Mouse (Mus musculus) midbrain, embryonic 16.5 days (tissue): Measurements from ENCODE around the gene Ccdc125. TPM values are rescaled to one million over a fixed set of nuclear protein-coding genes. Genes with fewer than 3 reads are reported as not detected.
A peak's percentile ranks its signal among the peaks of the same experiment; 100 is the strongest.
"Not testable (repeated sequence)": the region's sequence is repeated elsewhere in the genome, so short reads cannot be mapped to it uniquely, and the experiment has no call there.

Source experiments
- ATAC-seq: fragments of 200-750 bp; cut with Nextera tagmentation; 2 replicates; pipeline ENCODE4 v1.8.0; 2017; ENCODE audit warnings: moderate TSS enrichment
- H3K27ac ChIP-seq: fragments of 300-500 bp; sonication (generic); 2 replicates; pipeline ENCODE4 v1.5.1; 2014; ENCODE audit warnings: mild to moderate bottlenecking, low read length, mixed read lengths
- H3K27me3 ChIP-seq: fragments of 300-500 bp; sonication (generic); 2 replicates; pipeline ENCODE4 v1.6.1; 2014; ENCODE audit warnings: low read depth, low read length, mixed read lengths; ENCODE audit not compliant: control insufficient read depth, insufficient read depth
- H3K36me3 ChIP-seq: fragments of 300-500 bp; sonication (generic); 2 replicates; pipeline ENCODE4 v1.6.1; 2014; ENCODE audit warnings: mild to moderate bottlenecking, low read length, moderate library complexity, mixed read lengths; ENCODE audit not compliant: control insufficient read depth, insufficient read depth
- H3K4me1 ChIP-seq: fragments of 300-500 bp; sonication (generic); 2 replicates; pipeline ENCODE4 v1.6.1; 2014; ENCODE audit warnings: mild to moderate bottlenecking, low read length, mixed read lengths; ENCODE audit not compliant: control insufficient read depth, insufficient read depth
- H3K4me2 ChIP-seq: fragments of 300-500 bp; sonication (generic); 2 replicates; pipeline ENCODE4 v1.6.1; 2014; ENCODE audit warnings: mild to moderate bottlenecking, low read length, mixed read lengths
- H3K4me3 ChIP-seq: fragments of 300-500 bp; sonication (generic); 2 replicates; pipeline ENCODE4 v1.5.1; 2014; ENCODE audit warnings: low read depth, mild to moderate bottlenecking, low read length, moderate library complexity, mixed read lengths
- H3K9ac ChIP-seq: fragments of 300-500 bp; sonication (generic); 2 replicates; pipeline ENCODE4 v1.6.1; 2014; ENCODE audit warnings: low read depth, low read length, mixed read lengths
- H3K9me3 ChIP-seq: fragments of 300-500 bp; sonication (generic); replicated peaks from 2 replicates; pipeline ENCODE4 v1.6.1; 2014; ENCODE audit warnings: mild to moderate bottlenecking, low read length, mixed read lengths; ENCODE audit not compliant: control insufficient read depth, poor library complexity, severe bottlenecking
- WGBS: fragments of 180-500 bp; shearing (Covaris S2); extraction: QIAGEN DNeasy Blood & Tissue Kit; methylation state at CpG from one replicate; pipeline ENCODE4 v1.1.7; 2014; 5-methylcytosine and 5-hydroxymethylcytosine counted together
- polyA plus RNA-seq: library from polyadenylated mRNA; unstranded; fragments of >200 nt; fragmentation: Nextera tagmentation; extraction: Ambion mirVana; gene quantifications from 2 replicates; pipeline ENCODE4 v1.2.1, GENCODE M21; 2015

Ccdc125 gene
- polyA plus RNA-seq, 1 experiment from 2014 or later = 1.6 TPM

DNA sequence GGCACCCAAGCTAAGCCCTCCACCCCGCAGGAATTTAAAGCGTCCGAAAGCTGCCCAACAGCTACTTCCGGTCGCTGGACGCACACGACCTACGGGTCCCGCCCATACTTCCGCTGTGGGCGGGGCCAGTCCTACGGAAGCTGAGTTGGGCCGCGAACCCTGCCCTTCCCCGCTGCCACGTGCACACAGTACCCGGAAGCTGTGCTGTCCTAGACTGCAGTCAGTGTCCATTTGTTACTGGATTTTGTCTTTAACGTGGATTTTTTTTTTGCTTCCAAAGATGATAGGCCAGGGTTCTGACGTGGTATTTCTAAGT lies 61.3 kb downstream of the Ccdc125 start, which contains the start of gene Cdk7:
Gene Cdk7 (minus strand): TSS at position 79 of the 316 bp plus-strand sequence.
- Histone ChIP-seq H3K4me1 (peaks cover 9% of the 10 kb centered on the region), H3K27ac (peak within 1 kb of the TSS; percentile 88), H3K9ac (peak within 1 kb of the TSS; percentile 86), H3K27me3 (no peaks in the 10 kb centered on the region), H3K4me3 (peak within 1 kb of the TSS; percentile 89), H3K9me3 (no peaks in the 10 kb centered on the region), H3K36me3 (no peaks in the 10 kb centered on the region), H3K4me2 (peak within 1 kb of the TSS; percentile 96)
- 0% methylated on average over 19 of the region's 19 CpGs for WGBS
- ATAC-seq = peak; percentile 100

DNA sequence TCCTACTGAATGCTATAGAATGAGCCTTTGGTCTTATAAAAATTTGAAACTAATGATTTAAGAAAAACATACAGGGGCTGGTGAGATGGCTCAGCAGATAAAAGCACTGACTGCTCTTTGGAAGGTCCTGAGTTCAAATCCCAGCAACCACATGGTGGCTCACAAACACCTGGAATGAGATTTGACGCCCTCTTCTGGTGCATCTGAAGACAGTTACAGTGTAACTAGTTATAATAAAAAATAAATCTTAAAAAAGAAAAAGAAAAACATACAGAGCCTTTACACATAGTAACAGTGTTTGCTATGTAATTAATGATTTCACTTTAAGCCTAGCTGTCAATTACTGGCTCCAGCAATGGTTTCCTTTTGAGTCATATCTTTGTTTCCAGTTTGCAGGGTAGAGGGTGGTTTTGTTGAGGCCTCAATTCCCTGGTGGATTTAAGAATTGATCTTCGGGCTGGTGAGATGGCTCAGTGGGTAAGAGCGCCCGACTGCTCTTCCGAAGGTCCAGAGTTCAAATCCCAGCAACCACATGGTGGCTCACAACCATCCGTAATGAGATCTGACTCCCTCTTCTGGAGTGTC lies 62.0 kb downstream of the Ccdc125 start:
- H3K9ac ChIP-seq = peak overlapping the region; percentile 86; the same call in 1 of the 2 replicates
- 87% methylated on average over 5 of the region's 6 CpGs for WGBS
- not testable (repeated sequence) for H3K4me1 ChIP-seq, H3K4me3 ChIP-seq, H3K36me3 ChIP-seq, H3K9me3 ChIP-seq, ATAC-seq, H3K27me3 ChIP-seq, H3K27ac ChIP-seq
- peak overlapping the region; percentile 60 for H3K4me2 ChIP-seq

DNA sequence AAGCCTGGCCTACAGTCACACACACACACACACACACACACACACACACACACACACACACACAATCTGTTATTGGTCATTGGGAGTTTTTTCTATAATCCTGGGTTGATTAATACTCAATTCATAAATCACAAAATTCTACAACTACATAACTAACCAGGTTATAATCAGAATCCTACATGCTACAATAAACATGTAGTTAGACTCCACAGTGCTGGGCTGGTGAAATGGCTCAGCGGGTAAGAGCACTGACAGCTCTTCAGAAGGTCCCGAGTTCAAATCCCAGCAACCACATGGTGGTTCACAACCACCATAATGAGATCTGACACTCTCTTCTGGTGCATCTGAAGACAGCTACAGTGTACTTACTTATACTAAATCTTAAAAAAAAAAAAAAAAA lies 63.2 kb downstream of the Ccdc125 start:
- 96% methylated on average over 2 of the region's 2 CpGs for WGBS
- H3K27me3 ChIP-seq = no peaks in the 10 kb centered on the region
- peaks cover 9% of the 10 kb centered on the region for H3K4me1 ChIP-seq
- H3K4me3 ChIP-seq = no peak overlapping the region
- H3K4me2 ChIP-seq = no peak overlapping the region
- H3K36me3 ChIP-seq = peaks cover 2% of the 10 kb centered on the region; the same call in 1 of the 2 replicates
- H3K9me3 ChIP-seq = no peaks in the 10 kb centered on the region
- H3K27ac ChIP-seq = no peak overlapping the region
- H3K9ac ChIP-seq = no peak overlapping the region
- ATAC-seq = no peak

DNA sequence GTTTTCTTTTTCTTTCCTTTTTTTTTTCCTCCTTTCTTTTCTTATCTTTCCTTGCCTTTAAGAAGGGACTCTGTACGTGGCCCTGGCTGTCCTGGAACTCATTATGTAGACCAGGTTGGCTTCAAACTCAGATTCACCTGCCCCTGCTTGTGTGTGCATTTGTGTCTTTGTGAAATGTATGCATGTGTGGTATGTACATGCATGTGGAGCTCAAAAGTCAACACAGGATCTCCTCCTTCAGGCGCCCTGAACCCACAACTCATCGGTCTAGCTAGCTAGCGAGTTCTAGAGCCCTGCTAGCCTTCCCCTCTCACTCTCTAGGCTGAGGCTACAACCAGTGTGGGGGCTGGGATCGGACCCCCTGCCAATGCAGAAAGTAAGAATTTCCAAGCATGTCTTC lies 73.3 kb downstream of the Ccdc125 start:
- Histone ChIP-seq H3K4me3 (no peak overlapping the region), H3K27me3 (no peaks in the 10 kb centered on the region), H3K9ac (no peak overlapping the region), H3K4me1 (peaks cover 14% of the 10 kb centered on the region), H3K9me3 (no peaks in the 10 kb centered on the region), H3K36me3 (0 out of 2 replicates have a peak, but pooled peaks cover 2% of the 10 kb centered on the region), H3K27ac (no peak overlapping the region), H3K4me2 (no peak overlapping the region)
- 96% methylated on average over 5 of the region's 5 CpGs for WGBS
- ATAC-seq = no peak

DNA sequence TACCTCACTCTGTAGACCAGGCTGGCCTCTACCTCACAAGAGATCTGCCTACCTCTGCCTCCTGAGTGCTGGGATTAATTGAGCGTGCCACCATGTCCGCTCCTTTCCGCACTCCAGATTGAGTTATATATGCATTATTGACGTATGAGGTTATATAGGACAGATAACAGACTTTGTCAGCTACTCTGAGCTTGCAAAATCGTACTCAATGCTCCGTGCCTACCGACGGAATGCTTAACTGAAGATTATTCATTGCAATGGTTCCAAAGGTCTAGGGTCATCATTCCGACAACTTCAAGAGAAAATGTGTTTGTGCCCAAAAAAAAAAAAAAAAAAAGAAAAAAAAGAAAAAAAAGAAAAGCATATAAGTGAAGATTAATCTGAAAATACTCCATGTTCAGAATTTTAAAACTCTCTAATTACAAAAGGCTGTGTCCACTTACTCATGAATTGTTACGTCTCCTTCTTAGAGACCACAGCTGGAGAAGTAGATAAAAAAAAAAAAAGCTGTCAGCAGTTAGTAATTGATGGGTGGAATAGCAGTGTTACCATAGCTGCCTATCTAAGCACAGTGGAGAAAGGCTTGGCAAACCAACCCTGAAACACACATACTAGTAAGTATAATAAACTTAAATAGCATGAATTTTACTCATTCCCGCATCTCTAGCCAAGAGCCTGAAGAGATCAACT lies 74.0 kb downstream of the Ccdc125 start:
- Histone ChIP-seq H3K4me2 (peak overlapping the region; percentile 56), H3K27me3 (no peaks in the 10 kb centered on the region), H3K9ac (peak overlapping the region; percentile 94), H3K36me3 (0 out of 2 replicates have a peak, but pooled peaks cover 2% of the 10 kb centered on the region), H3K27ac (peak overlapping the region; percentile 97), H3K4me3 (peak overlapping the region; percentile 80), H3K4me1 (peaks cover 14% of the 10 kb centered on the region), H3K9me3 (no peaks in the 10 kb centered on the region)
- peak; percentile 69 for ATAC-seq
- 67% methylated on average over 11 of the region's 11 CpGs for WGBS

DNA sequence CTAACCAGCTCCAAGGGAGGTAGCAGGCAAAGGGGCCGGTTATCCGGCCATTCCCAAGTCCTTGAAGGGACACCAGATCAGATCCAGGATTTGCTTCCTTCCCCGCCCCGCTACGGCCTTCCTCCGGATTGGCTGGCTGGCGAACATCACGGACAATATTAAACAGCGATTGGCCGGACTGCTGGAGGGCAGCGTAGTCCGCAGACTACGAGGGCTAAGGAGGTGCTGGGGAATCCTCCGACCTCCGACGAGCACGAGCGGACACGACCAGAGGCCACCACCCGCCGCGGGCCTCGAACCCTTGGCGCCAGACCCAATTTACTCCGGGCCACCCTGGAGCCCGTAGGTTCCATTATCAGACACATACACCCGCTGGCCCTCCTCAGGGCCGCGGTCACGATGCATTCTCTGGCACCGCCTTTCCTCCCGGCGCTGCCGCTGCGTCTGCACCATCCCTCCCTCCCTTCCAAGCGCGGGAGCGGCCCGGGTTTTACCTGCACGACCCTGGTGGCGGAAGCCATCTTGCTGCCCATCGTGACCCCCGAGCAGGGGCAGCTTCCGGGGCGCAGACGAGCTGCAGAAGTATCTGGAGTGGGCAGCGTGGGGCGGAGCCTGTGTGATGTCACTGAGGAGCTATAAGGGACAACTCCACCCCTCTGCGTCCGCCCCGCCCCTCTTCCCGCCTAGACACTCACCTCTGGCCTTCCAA lies 74.7 kb downstream of the Ccdc125 start, which contains the start of gene Mrps36:
Gene Mrps36 (minus strand): TSS at position 624 of the 709 bp plus-strand sequence.
- Histone ChIP-seq H3K36me3 (0 out of 2 replicates have a peak, but pooled peaks cover 2% of the 10 kb centered on the region), H3K4me2 (peak within 1 kb of the TSS; percentile 56), H3K4me3 (peak within 1 kb of the TSS; percentile 80), H3K9ac (peak within 1 kb of the TSS; percentile 94), H3K27me3 (no peaks in the 10 kb centered on the region), H3K9me3 (no peaks in the 10 kb centered on the region), H3K27ac (peak within 1 kb of the TSS; percentile 97), H3K4me1 (peaks cover 14% of the 10 kb centered on the region)
- under 1% methylated on average over 52 of the region's 52 CpGs for WGBS
- peak; percentile 97 for ATAC-seq

DNA sequence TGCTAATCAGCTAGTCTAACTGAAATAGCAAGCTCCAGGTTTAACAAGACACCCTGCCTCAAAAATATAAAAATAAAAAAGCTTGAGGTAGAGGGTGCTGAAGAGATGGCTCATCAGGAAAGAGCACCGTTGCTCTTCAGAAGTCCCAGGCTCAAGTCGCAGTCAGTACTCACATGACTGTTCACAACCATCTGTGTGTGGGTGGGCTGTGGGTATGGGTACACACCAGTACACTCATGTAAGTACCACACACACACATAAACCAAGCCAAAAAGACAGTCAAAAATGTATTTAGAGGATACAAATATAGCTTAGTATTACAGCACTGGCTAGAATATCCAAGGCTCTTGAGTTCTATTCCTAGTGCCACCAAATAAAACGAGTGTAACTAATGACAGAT lies 76.6 kb downstream of the Ccdc125 start:
- H3K36me3 ChIP-seq = no peaks in the 10 kb centered on the region
- WGBS = 93% methylated on average over 3 of the region's 3 CpGs
- H3K4me2 ChIP-seq = no peak overlapping the region
- H3K4me1 ChIP-seq = peaks cover 14% of the 10 kb centered on the region
- no peak overlapping the region for H3K4me3 ChIP-seq
- ATAC-seq = no peak
- no peak overlapping the region for H3K27ac ChIP-seq
- no peak overlapping the region for H3K9ac ChIP-seq
- no peaks in the 10 kb centered on the region for H3K9me3 ChIP-seq
- no peaks in the 10 kb centered on the region for H3K27me3 ChIP-seq
